Mouse (Mus musculus) MEL (cell line): ENCODE data around the gene Krt7.

Experiments used
- CTCF ChIP-seq, 3 experiments: IDR thresholded peaks in 2 of 3; conservative IDR thresholded peaks in 1 of 3; 2 replicates each; pipeline ENCODE4 v1.5.1; 2011 to 2012; ENCODE audit warnings: low read length in 3 of 3, low read depth in 2 of 3, mild to moderate bottlenecking in 2 of 3, improper control_type of control experiment in 1 of 3, inconsistent platforms in 1 of 3, mixed read lengths in 1 of 3, moderate library complexity in 1 of 3; ENCODE audit not compliant: control insufficient read depth in 1 of 3, insufficient read depth in 1 of 3, poor library complexity in 1 of 3, severe bottlenecking in 1 of 3
- E2F4 ChIP-seq: IDR thresholded peaks from 2 replicates; pipeline ENCODE4 v1.6.1; 2011; ENCODE audit warnings: low read depth, low read length, improper control_type of control experiment, borderline replicate concordance
- GATA1 ChIP-seq: IDR thresholded peaks from 2 replicates; pipeline ENCODE4 v1.6.1; 2011; ENCODE audit warnings: low read depth, low read length, improper control_type of control experiment
- HCFC1 ChIP-seq: IDR thresholded peaks from 2 replicates; pipeline ENCODE4 v1.6.1; 2012; ENCODE audit warnings: low read depth, mild to moderate bottlenecking, inconsistent platforms, low read length, improper control_type of control experiment, moderate library complexity
- MEF2A ChIP-seq: IDR thresholded peaks from 2 replicates; pipeline ENCODE4 v1.6.1; 2014; ENCODE audit warnings: low read depth, mild to moderate bottlenecking, inconsistent platforms, low read length, improper control_type of control experiment; ENCODE audit not compliant: poor library complexity, insufficient replicate concordance, severe bottlenecking; ENCODE audit errors: extremely low read depth
- POLR2A ChIP-seq, 2 experiments: IDR thresholded peaks; 2 replicates each; pipeline ENCODE4 v1.6.1; 2011 to 2012; ENCODE audit warnings: low read length in 2 of 2, mild to moderate bottlenecking in 2 of 2, control low read depth in 1 of 2, improper control_type of control experiment in 1 of 2, low read depth in 1 of 2, moderate library complexity in 1 of 2; ENCODE audit not compliant: control insufficient read depth in 1 of 2, insufficient read depth in 1 of 2, poor library complexity in 1 of 2
- POLR2AphosphoS2 ChIP-seq: IDR thresholded peaks from 2 replicates; pipeline ENCODE4 v1.6.1; 2011; ENCODE audit warnings: low read length, improper control_type of control experiment
- RAD21 ChIP-seq: IDR thresholded peaks from 2 replicates; pipeline ENCODE4 v1.6.1; 2011; ENCODE audit warnings: mild to moderate bottlenecking, low read depth, low read length, improper control_type of control experiment
- RCOR1 ChIP-seq: IDR thresholded peaks from 2 replicates; pipeline ENCODE4 v1.6.1; 2012; ENCODE audit warnings: low read depth, mild to moderate bottlenecking, inconsistent platforms, low read length, improper control_type of control experiment
- TAL1 ChIP-seq: IDR thresholded peaks from 2 replicates; pipeline ENCODE4 v1.6.1; 2012; ENCODE audit warnings: mild to moderate bottlenecking, inconsistent platforms, low read length, moderate library complexity, mixed read lengths
- TBP ChIP-seq: IDR thresholded peaks from 2 replicates; pipeline ENCODE4 v1.8.0; 2011; ENCODE audit warnings: low read depth, low read length, improper control_type of control experiment
- UBTF ChIP-seq: IDR thresholded peaks from 2 replicates; pipeline ENCODE4 v1.6.1; 2012; ENCODE audit warnings: low read depth, mild to moderate bottlenecking, inconsistent platforms, low read length, improper control_type of control experiment, moderate library complexity, borderline replicate concordance; ENCODE audit not compliant: insufficient read depth
- ZC3H11A ChIP-seq: IDR thresholded peaks from 2 replicates; pipeline ENCODE4 v1.6.1; 2012; ENCODE audit warnings: low read depth, mild to moderate bottlenecking, inconsistent platforms, low read length, improper control_type of control experiment
- ZKSCAN1 ChIP-seq: IDR thresholded peaks from 2 replicates; pipeline ENCODE4 v1.6.1; 2012; ENCODE audit warnings: low read depth, mild to moderate bottlenecking, inconsistent platforms, low read length, improper control_type of control experiment, moderate library complexity

GRCm38 (mm10) chr15:101392251-101392650, 18.6 kb upstream of the Krt7 start:
- TF ChIP-seq ZKSCAN1 = no peak
- TF ChIP-seq GATA1 = no peak
- no peak for TF ChIP-seq MEF2A
- no peak for TF ChIP-seq UBTF
- TF ChIP-seq POLR2A (IDR thresholded peaks at IDR 0.05; ENCODE audit: control insufficient read depth in 1 of 2, insufficient read depth in 1 of 2, low read depth in 1 of 2, low read length in 2 of 2, poor library complexity in 1 of 2) = no peak
- no peak for TF ChIP-seq CTCF (IDR thresholded peaks at IDR 0.05 in 2 of 3, conservative IDR thresholded peaks at IDR 0.05 in 1 of 3; ENCODE audit: control insufficient read depth in 1 of 3, insufficient read depth in 1 of 3, low read depth in 2 of 3, low read length in 3 of 3, poor library complexity in 1 of 3, severe bottlenecking in 1 of 3)
- no peak for TF ChIP-seq E2F4
- TF ChIP-seq ZC3H11A = no peak
- no peak for TF ChIP-seq HCFC1
- no peak for TF ChIP-seq RCOR1
- TF ChIP-seq TAL1 = no peak
- TF ChIP-seq RAD21 = no peak
- no peak for TF ChIP-seq TBP
- no peak for TF ChIP-seq POLR2AphosphoS2
